Mouse (Mus musculus): ENCODE measurements at regions not wholly inside any gene's neighbourhood (a gene's known extent, or its start where the extent isn't known, plus 50 kb on each side); places are given as distances from the start of the nearest gene placed in this dataset.
"Not testable (repeated sequence)": the region's sequence is repeated elsewhere in the genome, so short reads cannot be mapped to it uniquely, and the experiment has no call there.

- Histone ChIP-seq H3K27me3 (ENCODE audit: control insufficient read depth, insufficient read depth, low read length) (no peaks in the 10 kb centered on the region), H3K36me3 (ENCODE audit: control insufficient read depth, insufficient read depth, low read length) (no peaks in the 10 kb centered on the region), H3K4me2 (ENCODE audit: low read length) (no peak overlapping the region), H3K4me1 (ENCODE audit: control insufficient read depth, insufficient read depth, low read length) (no peaks in the 10 kb centered on the region), H3K4me3 (replicated peaks; ENCODE audit: low read depth, low read length) (no peak overlapping the region), H3K9me3 (ENCODE audit: control insufficient read depth, low read length) (no peaks in the 10 kb centered on the region), H3K27ac (replicated peaks; ENCODE audit: low read depth, low read length) (no peak overlapping the region), H3K9ac (replicated peaks; ENCODE audit: low read length) (no peak overlapping the region)
- no peak for ATAC-seq (ENCODE audit: low FRiP score, low TSS enrichment)
- 57% methylated on average over 4 of the region's 4 CpGs for WGBS
- DNase-seq: no peak
These were observed 489.2 kb upstream of the Ccdc54 start for GRCm38 (mm10) chr16:51080146-51080545.

GRCm38 (mm10) chr16:51048650-51049049, 457.7 kb upstream of the Ccdc54 start:
- Histone ChIP-seq H3K36me3 (ENCODE audit: control insufficient read depth, insufficient read depth, low read length) (no peaks in the 10 kb centered on the region), H3K4me1 (ENCODE audit: control insufficient read depth, insufficient read depth, low read length) (no peaks in the 10 kb centered on the region), H3K4me3 (replicated peaks; ENCODE audit: low read depth, low read length) (no peak overlapping the region), H3K4me2 (ENCODE audit: low read length) (no peak overlapping the region), H3K9me3 (ENCODE audit: control insufficient read depth, low read length) (no peaks in the 10 kb centered on the region), H3K27me3 (ENCODE audit: control insufficient read depth, insufficient read depth, low read length) (no peaks in the 10 kb centered on the region), H3K9ac (replicated peaks; ENCODE audit: low read length) (no peak overlapping the region), H3K27ac (replicated peaks; ENCODE audit: low read depth, low read length) (no peak overlapping the region)
- DNase-seq (no peak), ATAC-seq (ENCODE audit: low FRiP score, low TSS enrichment) (no peak)
- WGBS: 89% methylated on average over 2 of the region's 2 CpGs

GRCm38 (mm10) chr16:51048169-51048568, 457.2 kb upstream of the Ccdc54 start:
- Histone ChIP-seq H3K27ac (replicated peaks; ENCODE audit: low read depth, low read length) (no peak overlapping the region), H3K27me3 (ENCODE audit: control insufficient read depth, insufficient read depth, low read length) (no peaks in the 10 kb centered on the region), H3K36me3 (ENCODE audit: control insufficient read depth, insufficient read depth, low read length) (no peaks in the 10 kb centered on the region), H3K9me3 (ENCODE audit: control insufficient read depth, low read length) (no peaks in the 10 kb centered on the region), H3K9ac (replicated peaks; ENCODE audit: low read length) (no peak overlapping the region), H3K4me2 (ENCODE audit: low read length) (no peak overlapping the region), H3K4me1 (ENCODE audit: control insufficient read depth, insufficient read depth, low read length) (no peaks in the 10 kb centered on the region), H3K4me3 (replicated peaks; ENCODE audit: low read depth, low read length) (no peak overlapping the region)
- no peak for ATAC-seq (ENCODE audit: low FRiP score, low TSS enrichment)
- DNase-seq: no peak
- WGBS: 73% methylated on average over 4 of the region's 4 CpGs

- H3K4me3 ChIP-seq (replicated peaks; ENCODE audit: low read depth, low read length): no peak overlapping the region
- no peaks in the 10 kb centered on the region for H3K27me3 ChIP-seq (ENCODE audit: control insufficient read depth, insufficient read depth, low read length)
- DNase-seq (no peak), ATAC-seq (ENCODE audit: low FRiP score, low TSS enrichment) (no peak)
- H3K27ac ChIP-seq (replicated peaks; ENCODE audit: low read depth, low read length): no peak overlapping the region
- H3K4me2 ChIP-seq (ENCODE audit: low read length): no peak overlapping the region
- H3K9ac ChIP-seq (replicated peaks; ENCODE audit: low read length): no peak overlapping the region
- H3K36me3 ChIP-seq (ENCODE audit: control insufficient read depth, insufficient read depth, low read length): no peaks in the 10 kb centered on the region
- WGBS: 86% methylated on average over 4 of the region's 4 CpGs
- H3K4me1 ChIP-seq (ENCODE audit: control insufficient read depth, insufficient read depth, low read length): no peaks in the 10 kb centered on the region
- no peaks in the 10 kb centered on the region for H3K9me3 ChIP-seq (ENCODE audit: control insufficient read depth, low read length)
These were observed 450.4 kb upstream of the Ccdc54 start for GRCm38 (mm10) chr16:51041311-51041710.

- Histone ChIP-seq H3K4me3 (replicated peaks; ENCODE audit: low read depth, low read length) (no peak overlapping the region), H3K9me3 (ENCODE audit: control insufficient read depth, low read length) (no peaks in the 10 kb centered on the region), H3K36me3 (ENCODE audit: control insufficient read depth, insufficient read depth, low read length) (no peaks in the 10 kb centered on the region), H3K27me3 (ENCODE audit: control insufficient read depth, insufficient read depth, low read length) (no peaks in the 10 kb centered on the region), H3K27ac (replicated peaks; ENCODE audit: low read depth, low read length) (no peak overlapping the region), H3K4me1 (ENCODE audit: control insufficient read depth, insufficient read depth, low read length) (no peaks in the 10 kb centered on the region), H3K9ac (replicated peaks; ENCODE audit: low read length) (no peak overlapping the region), H3K4me2 (ENCODE audit: low read length) (no peak overlapping the region)
- ATAC-seq (ENCODE audit: low FRiP score, low TSS enrichment) (no peak), DNase-seq (peak; percentile 5)
These were observed 411.9 kb upstream of the Ccdc54 start for GRCm38 (mm10) chr16:51002876-51003275.

DNA sequence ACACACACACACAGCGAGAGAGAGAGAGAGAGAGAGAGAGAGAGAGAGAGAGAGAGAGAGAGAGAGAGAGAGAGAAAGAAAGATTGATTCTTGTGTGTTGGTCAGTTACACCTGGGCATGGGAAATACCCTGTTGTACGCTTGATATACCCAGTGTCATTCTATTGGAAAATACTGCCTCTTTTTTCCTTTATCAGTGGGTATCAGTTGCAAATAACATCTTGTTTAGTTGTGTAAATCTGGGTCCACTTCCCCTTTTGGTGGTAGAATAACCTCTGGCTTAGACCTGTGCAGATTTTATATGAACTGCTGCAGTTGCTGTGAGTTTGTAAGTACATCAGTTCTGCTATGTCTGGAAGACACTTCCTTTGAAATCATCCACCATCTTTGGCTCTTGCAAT, 373.4 kb upstream of the Ccdc54 start:
- Histone ChIP-seq H3K36me3 (ENCODE audit: control insufficient read depth, insufficient read depth, low read length) (no peaks in the 10 kb centered on the region), H3K9me3 (ENCODE audit: control insufficient read depth, low read length) (no peaks in the 10 kb centered on the region), H3K4me1 (ENCODE audit: control insufficient read depth, insufficient read depth, low read length) (no peaks in the 10 kb centered on the region), H3K9ac (replicated peaks; ENCODE audit: low read length) (no peak overlapping the region), H3K27me3 (ENCODE audit: control insufficient read depth, insufficient read depth, low read length) (no peaks in the 10 kb centered on the region), H3K4me2 (ENCODE audit: low read length) (no peak overlapping the region), H3K27ac (replicated peaks; ENCODE audit: low read depth, low read length) (no peak overlapping the region), H3K4me3 (replicated peaks; ENCODE audit: low read depth, low read length) (no peak overlapping the region)
- DNase-seq (no peak), ATAC-seq (ENCODE audit: low FRiP score, low TSS enrichment) (no peak)
- WGBS: 83% methylated on average over 2 of the region's 2 CpGs

- Histone ChIP-seq H3K36me3 (ENCODE audit: control insufficient read depth, insufficient read depth, low read length) (no peaks in the 10 kb centered on the region), H3K4me1 (ENCODE audit: control insufficient read depth, insufficient read depth, low read length) (no peaks in the 10 kb centered on the region), H3K4me3 (replicated peaks; ENCODE audit: low read depth, low read length) (no peak overlapping the region), H3K27me3 (ENCODE audit: control insufficient read depth, insufficient read depth, low read length) (no peaks in the 10 kb centered on the region), H3K27ac (replicated peaks; ENCODE audit: low read depth, low read length) (no peak overlapping the region), H3K4me2 (ENCODE audit: low read length) (no peak overlapping the region), H3K9ac (replicated peaks; ENCODE audit: low read length) (no peak overlapping the region), H3K9me3 (ENCODE audit: control insufficient read depth, low read length) (no peaks in the 10 kb centered on the region)
- no peak for ATAC-seq (ENCODE audit: low FRiP score, low TSS enrichment)
- no peak for DNase-seq
- 81% methylated on average over 4 of the region's 4 CpGs for WGBS
These were observed 353.1 kb upstream of the Ccdc54 start for GRCm38 (mm10) chr16:50944091-50944490.

GRCm38 (mm10) chr16:50943581-50943980, 352.6 kb upstream of the Ccdc54 start:
- not testable (repeated sequence) for H3K9ac ChIP-seq (replicated peaks; ENCODE audit: low read length); H3K4me1 ChIP-seq (ENCODE audit: control insufficient read depth, insufficient read depth, low read length); H3K27me3 ChIP-seq (ENCODE audit: control insufficient read depth, insufficient read depth, low read length); H3K9me3 ChIP-seq (ENCODE audit: control insufficient read depth, low read length); DNase-seq; ATAC-seq (ENCODE audit: low FRiP score, low TSS enrichment); H3K36me3 ChIP-seq (ENCODE audit: control insufficient read depth, insufficient read depth, low read length); H3K27ac ChIP-seq (replicated peaks; ENCODE audit: low read depth, low read length); H3K4me3 ChIP-seq (replicated peaks; ENCODE audit: low read depth, low read length); H3K4me2 ChIP-seq (ENCODE audit: low read length)
- WGBS: 94% methylated on average over 6 of the region's 6 CpGs

DNA sequence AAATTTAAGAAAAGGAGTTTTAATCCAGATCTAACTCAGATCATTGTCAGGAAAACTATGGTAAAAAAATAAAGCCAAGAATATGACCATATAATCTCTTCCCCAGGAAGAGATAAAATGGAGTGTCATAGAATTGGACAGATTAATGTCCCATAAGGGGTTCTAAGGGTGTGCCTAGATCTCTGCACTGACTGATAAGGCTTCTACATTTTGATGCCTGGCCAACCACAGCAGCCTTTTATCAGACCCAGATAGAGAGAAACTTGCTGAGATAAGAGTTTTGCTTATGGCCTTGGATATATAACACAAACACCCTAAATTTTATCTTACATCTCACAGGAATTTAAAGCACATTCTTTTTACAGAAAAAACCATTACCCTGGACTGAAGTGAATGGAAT, 351.3 kb upstream of the Ccdc54 start:
- no peak overlapping the region for H3K4me2 ChIP-seq (ENCODE audit: low read length)
- no peaks in the 10 kb centered on the region for H3K9me3 ChIP-seq (ENCODE audit: control insufficient read depth, low read length)
- H3K27me3 ChIP-seq (ENCODE audit: control insufficient read depth, insufficient read depth, low read length): no peaks in the 10 kb centered on the region
- no peaks in the 10 kb centered on the region for H3K4me1 ChIP-seq (ENCODE audit: control insufficient read depth, insufficient read depth, low read length)
- H3K27ac ChIP-seq (replicated peaks; ENCODE audit: low read depth, low read length): no peak overlapping the region
- no peak overlapping the region for H3K9ac ChIP-seq (replicated peaks; ENCODE audit: low read length)
- H3K36me3 ChIP-seq (ENCODE audit: control insufficient read depth, insufficient read depth, low read length): no peaks in the 10 kb centered on the region
- H3K4me3 ChIP-seq (replicated peaks; ENCODE audit: low read depth, low read length): no peak overlapping the region
- no peak for ATAC-seq (ENCODE audit: low FRiP score, low TSS enrichment)
- DNase-seq: no peak

Measured in midbrain, embryonic 14.5 days (tissue).